Mouse (Mus musculus) lung, adult 2 months (tissue): ENCODE results near the gene Myt1l. TPM values are rescaled to one million over a fixed set of nuclear protein-coding genes. Genes with fewer than 3 reads are reported as not detected.

ENCODE experiments used
- DNase-seq: peaks from one replicate; pipeline ENCODE4 v3.0.0; 2022
- H3K4me1 ChIP-seq: fragments of 200-500 bp; 2 replicates; pipeline ENCODE4 v1.6.1; 2011; ENCODE audit warnings: low read length; ENCODE audit not compliant: control insufficient read depth, insufficient read depth
- H3K4me3 ChIP-seq: fragments of 200-500 bp; replicated peaks from 2 replicates; pipeline ENCODE3; 2011; ENCODE audit warnings: low read depth, mild to moderate bottlenecking, control low read depth, low read length; ENCODE audit errors: extremely low read depth
- CTCF ChIP-seq: fragments of 200-500 bp; IDR thresholded peaks from 2 replicates; pipeline ENCODE4 v1.5.1; 2011; ENCODE audit warnings: mild to moderate bottlenecking, low read length, control low read depth; ENCODE audit not compliant: insufficient read depth
- POLR2A ChIP-seq: fragments of 200-500 bp; IDR thresholded peaks from 2 replicates; pipeline ENCODE4 v1.6.1; 2011; ENCODE audit warnings: low read depth, mild to moderate bottlenecking, control low read depth, low read length, borderline replicate concordance; ENCODE audit errors: extremely low read depth
- WGBS: fragments of 180-500 bp; shearing (Covaris S2); methylation state at CpG from one replicate; pipeline ENCODE4 v1.1.7; 2018; 5-methylcytosine and 5-hydroxymethylcytosine counted together
- polyA plus RNA-seq: library from polyadenylated mRNA; depleted of rRNA; stranded (reverse); fragments of >200 nt; gene quantifications from 2 replicates; pipeline ENCODE4 v1.2.3, GENCODE M21; 2012

Myt1l gene
- polyA plus RNA-seq, 1 experiment: not detected

- TF ChIP-seq POLR2A (no peak), CTCF (no peak)
- WGBS: 57% methylated on average over 5 of the region's 5 CpGs
- no peak for DNase-seq
- H3K4me3 ChIP-seq: no peak overlapping the region
- H3K4me1 ChIP-seq: no peaks in the 10 kb centered on the region
Measured at GRCm38 (mm10) chr12:29537916-29538315, 9.7 kb downstream of the Myt1l start.

GRCm38 (mm10) chr12:29538456-29538855 lies 10.3 kb downstream of the Myt1l start:
- TF ChIP-seq POLR2A (no peak), CTCF (no peak)
- WGBS: 47% methylated on average over 11 of the region's 11 CpGs

GRCm38 (mm10) chr12:29539106-29539505 lies 10.9 kb downstream of the Myt1l start:
- 42% methylated on average over 5 of the region's 5 CpGs for whole genome bisulfite sequencing
- no peak for DNase-seq
- H3K4me1 ChIP-seq: no peaks in the 10 kb centered on the region
- TF ChIP-seq POLR2A (no peak), CTCF (no peak)
- no peak overlapping the region for H3K4me3 ChIP-seq

More at GRCm38 (mm10) chr12:29538456-29538855, 10.3 kb downstream of the Myt1l start:
- Histone ChIP-seq H3K4me1 (no peaks in the 10 kb centered on the region), H3K4me3 (no peak overlapping the region)
- no peak for DNase-seq

GRCm38 (mm10) chr12:29540741-29541140 lies 12.6 kb downstream of the Myt1l start:
- DNase-seq: no peak
- no peak overlapping the region for H3K4me3 ChIP-seq
- 69% methylated on average over 5 of the region's 5 CpGs for WGBS
- TF ChIP-seq CTCF (no peak), POLR2A (no peak)
- no peaks in the 10 kb centered on the region for H3K4me1 ChIP-seq

- Histone ChIP-seq H3K4me1 (no peaks in the 10 kb centered on the region), H3K4me3 (no peak overlapping the region)
- TF ChIP-seq POLR2A (no peak), CTCF (no peak)
- DNase-seq: no peak
- 36% methylated on average over 3 of the region's 3 CpGs for WGBS
Measured at GRCm38 (mm10) chr12:29546073-29546472, 17.9 kb downstream of the Myt1l start.

GRCm38 (mm10) chr12:29547112-29547511 lies 18.9 kb downstream of the Myt1l start:
- TF ChIP-seq POLR2A (no peak), CTCF (no peak)
- Histone ChIP-seq H3K4me1 (no peaks in the 10 kb centered on the region), H3K4me3 (no peak overlapping the region)
- 71% methylated on average over 5 of the region's 5 CpGs for WGBS
- no peak for DNase-seq

GRCm38 (mm10) chr12:29547755-29548154 lies 19.6 kb downstream of the Myt1l start:
- Histone ChIP-seq H3K4me3 (no peak overlapping the region), H3K4me1 (no peaks in the 10 kb centered on the region)
- 54% methylated on average over 6 of the region's 6 CpGs for WGBS
- no peak for TF ChIP-seq POLR2A
- TF ChIP-seq CTCF: no peak
- no peak for DNase-seq

GRCm38 (mm10) chr12:29553138-29553537 lies 25.0 kb downstream of the Myt1l start:
- H3K4me1 ChIP-seq: no peaks in the 10 kb centered on the region
- no peak overlapping the region for H3K4me3 ChIP-seq
- 70% methylated on average over 7 of the region's 7 CpGs for WGBS
- DNase-seq: no peak
- no peak for TF ChIP-seq CTCF
- no peak for TF ChIP-seq POLR2A

GRCm38 (mm10) chr12:29555718-29556117 lies 27.5 kb downstream of the Myt1l start:
- WGBS: 69% methylated on average over 4 of the region's 4 CpGs
- DNase-seq: no peak
- no peak overlapping the region for H3K4me3 ChIP-seq
- H3K4me1 ChIP-seq: no peaks in the 10 kb centered on the region
- TF ChIP-seq POLR2A (no peak), CTCF (no peak)

- no peak for DNase-seq
- H3K4me1 ChIP-seq: no peaks in the 10 kb centered on the region
- WGBS: 80% methylated on average over 3 of the region's 3 CpGs
- TF ChIP-seq POLR2A (no peak), CTCF (no peak)
- no peak overlapping the region for H3K4me3 ChIP-seq
Measured at GRCm38 (mm10) chr12:29556408-29556807, 28.2 kb downstream of the Myt1l start.
